Mouse (Mus musculus) heart, embryonic 13.5 days (tissue): ENCODE measurements around the gene Abhd6. TPM values are rescaled to one million over a fixed set of nuclear protein-coding genes. Genes with fewer than 3 reads are reported as not detected.

Source experiments
- ATAC-seq: fragments of 200-750 bp; cut with Nextera tagmentation; 2 replicates; pipeline ENCODE4 v1.8.0; 2017; ENCODE audit warnings: moderate TSS enrichment; ENCODE audit not compliant: insufficient number of reproducible peaks, low FRiP score, low TSS enrichment; ENCODE audit errors: extremely low read depth
- H3K27ac ChIP-seq: fragments of 300-500 bp; sonication (generic); replicated peaks from 2 replicates; pipeline ENCODE4 v1.5.1; 2015; ENCODE audit warnings: moderate library complexity, mild to moderate bottlenecking, inconsistent platforms
- H3K27me3 ChIP-seq: fragments of 300-500 bp; sonication (generic); replicated peaks from 2 replicates; pipeline ENCODE4 v1.6.1; 2015; ENCODE audit warnings: mild to moderate bottlenecking, inconsistent platforms
- H3K36me3 ChIP-seq: fragments of 300-500 bp; sonication (generic); 2 replicates; pipeline ENCODE4 v1.6.1; 2015; ENCODE audit warnings: mild to moderate bottlenecking, inconsistent platforms
- H3K4me1 ChIP-seq: fragments of 300-500 bp; sonication (generic); 2 replicates; pipeline ENCODE4 v1.6.1; 2015; ENCODE audit warnings: inconsistent platforms
- H3K4me2 ChIP-seq: fragments of 300-500 bp; sonication (generic); 2 replicates; pipeline ENCODE4 v1.6.1; 2015; ENCODE audit warnings: inconsistent platforms, mild to moderate bottlenecking, moderate library complexity
- H3K4me3 ChIP-seq: fragments of 300-500 bp; sonication (generic); 2 replicates; pipeline ENCODE4 v1.5.1; 2015; ENCODE audit warnings: moderate library complexity, mild to moderate bottlenecking, inconsistent platforms
- H3K9ac ChIP-seq: fragments of 300-500 bp; sonication (generic); 2 replicates; pipeline ENCODE4 v1.6.1; 2015; ENCODE audit warnings: inconsistent platforms, mild to moderate bottlenecking, moderate library complexity
- H3K9me3 ChIP-seq: fragments of 300-500 bp; sonication (generic); 2 replicates; pipeline ENCODE4 v1.6.1; 2016; ENCODE audit warnings: inconsistent platforms
- WGBS: fragments of 180-500 bp; shearing (Covaris S2); methylation state at CpG from one replicate; pipeline ENCODE4 v1.1.7; 2015; ENCODE audit warnings: mixed read lengths; 5-methylcytosine and 5-hydroxymethylcytosine counted together
- polyA plus RNA-seq: library from polyadenylated mRNA; unstranded; fragments of >200 nt; fragmentation: Nextera tagmentation; extraction: Ambion mirVana; gene quantifications from 2 replicates; pipeline ENCODE4 v1.2.1, GENCODE M21; 2015

Gene Abhd6
- polyA plus RNA-seq, 1 experiment from 2014 or later, result 10.4 TPM

GRCm38 (mm10) chr14:8032087-8032944 is 29.6 kb downstream of the Abhd6 start:
- Histone ChIP-seq H3K9ac (no peak overlapping the region), H3K4me2 (no peak overlapping the region), H3K4me3 (no peak overlapping the region), H3K27ac (no peak overlapping the region), H3K36me3 (no peaks in the 10 kb centered on the region), H3K4me1 (peaks cover 22% of the 10 kb centered on the region), H3K9me3 (no peaks in the 10 kb centered on the region), H3K27me3 (no peaks in the 10 kb centered on the region)
- no peak for ATAC-seq
- WGBS, result 64% methylated on average over 13 of the region's 13 CpGs

GRCm38 (mm10) chr14:8034561-8034960 is 31.9 kb downstream of the Abhd6 start:
- Histone ChIP-seq H3K9ac (no peak overlapping the region), H3K36me3 (no peaks in the 10 kb centered on the region), H3K4me1 (peaks cover 17% of the 10 kb centered on the region), H3K27me3 (no peaks in the 10 kb centered on the region), H3K27ac (no peak overlapping the region), H3K9me3 (no peaks in the 10 kb centered on the region), H3K4me3 (no peak overlapping the region), H3K4me2 (no peak overlapping the region)
- 70% methylated on average over 5 of the region's 5 CpGs for WGBS
- no peak for ATAC-seq

DNA sequence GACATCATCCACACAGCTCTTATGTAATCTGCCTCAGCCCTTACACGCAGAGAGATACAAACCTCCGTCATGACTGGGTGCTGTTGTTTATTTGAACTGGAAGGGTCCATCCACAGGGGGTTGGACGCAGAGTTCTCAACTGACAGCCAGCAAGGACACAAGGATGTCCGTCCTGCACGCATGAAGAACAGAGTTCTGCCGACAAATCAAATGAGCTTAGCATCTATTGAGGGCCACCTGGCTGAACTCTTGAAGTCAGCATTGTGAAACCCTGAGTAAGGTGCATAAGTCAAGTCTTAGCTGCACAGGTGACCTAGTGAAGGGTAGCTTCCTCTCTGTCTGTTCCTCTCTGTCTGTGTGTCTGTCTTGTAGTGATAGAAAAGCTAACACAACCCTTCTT is 33.2 kb downstream of the Abhd6 start:
- 83% methylated on average over 6 of the region's 6 CpGs for WGBS
- no peaks in the 10 kb centered on the region for H3K9me3 ChIP-seq
- H3K9ac ChIP-seq, result no peak overlapping the region
- H3K4me1 ChIP-seq, result peaks cover 6% of the 10 kb centered on the region
- no peaks in the 10 kb centered on the region for H3K27me3 ChIP-seq
- no peak for ATAC-seq
- no peak overlapping the region for H3K4me2 ChIP-seq
- H3K4me3 ChIP-seq, result no peak overlapping the region
- no peaks in the 10 kb centered on the region for H3K36me3 ChIP-seq
- H3K27ac ChIP-seq, result no peak overlapping the region

- Histone ChIP-seq H3K9me3 (no peaks in the 10 kb centered on the region), H3K27ac (no peak overlapping the region), H3K4me1 (peaks cover 5% of the 10 kb centered on the region; the same call in 1 of the 2 replicates), H3K27me3 (no peaks in the 10 kb centered on the region), H3K4me2 (no peak overlapping the region), H3K9ac (no peak overlapping the region), H3K36me3 (no peaks in the 10 kb centered on the region), H3K4me3 (no peak overlapping the region)
- WGBS, result 69% methylated on average over 5 of the region's 5 CpGs
- no peak for ATAC-seq
Observed at GRCm38 (mm10) chr14:8036406-8036805, 33.7 kb downstream of the Abhd6 start.

GRCm38 (mm10) chr14:8038150-8038549 is 35.4 kb downstream of the Abhd6 start:
- Histone ChIP-seq H3K4me2 (no peak overlapping the region), H3K36me3 (peaks cover 4% of the 10 kb centered on the region; the same call in 1 of the 2 replicates), H3K4me1 (no peaks in the 10 kb centered on the region), H3K9ac (no peak overlapping the region), H3K27ac (no peak overlapping the region), H3K9me3 (no peaks in the 10 kb centered on the region), H3K27me3 (no peaks in the 10 kb centered on the region), H3K4me3 (no peak overlapping the region)
- WGBS, result 69% methylated on average over 5 of the region's 5 CpGs
- ATAC-seq, result no peak

- no peak overlapping the region for H3K4me3 ChIP-seq
- H3K27me3 ChIP-seq, result no peaks in the 10 kb centered on the region
- no peaks in the 10 kb centered on the region for H3K4me1 ChIP-seq
- no peak overlapping the region for H3K9ac ChIP-seq
- peaks cover 8% of the 10 kb centered on the region; the same call in 1 of the 2 replicates for H3K36me3 ChIP-seq
- no peaks in the 10 kb centered on the region for H3K9me3 ChIP-seq
- H3K27ac ChIP-seq, result no peak overlapping the region
- 74% methylated on average over 7 of the region's 7 CpGs for WGBS
- H3K4me2 ChIP-seq, result no peak overlapping the region
- no peak for ATAC-seq
Observed at GRCm38 (mm10) chr14:8038791-8039448, 36.2 kb downstream of the Abhd6 start.

- Histone ChIP-seq H3K36me3 (peaks cover 8% of the 10 kb centered on the region; the same call in 1 of the 2 replicates), H3K9ac (no peak overlapping the region), H3K9me3 (no peaks in the 10 kb centered on the region), H3K27me3 (no peaks in the 10 kb centered on the region), H3K27ac (no peak overlapping the region), H3K4me1 (no peaks in the 10 kb centered on the region), H3K4me2 (no peak overlapping the region), H3K4me3 (no peak overlapping the region)
- 48% methylated on average over 3 of the region's 3 CpGs for WGBS
- ATAC-seq, result no peak
Observed at GRCm38 (mm10) chr14:8040179-8040578, 37.5 kb downstream of the Abhd6 start.

DNA sequence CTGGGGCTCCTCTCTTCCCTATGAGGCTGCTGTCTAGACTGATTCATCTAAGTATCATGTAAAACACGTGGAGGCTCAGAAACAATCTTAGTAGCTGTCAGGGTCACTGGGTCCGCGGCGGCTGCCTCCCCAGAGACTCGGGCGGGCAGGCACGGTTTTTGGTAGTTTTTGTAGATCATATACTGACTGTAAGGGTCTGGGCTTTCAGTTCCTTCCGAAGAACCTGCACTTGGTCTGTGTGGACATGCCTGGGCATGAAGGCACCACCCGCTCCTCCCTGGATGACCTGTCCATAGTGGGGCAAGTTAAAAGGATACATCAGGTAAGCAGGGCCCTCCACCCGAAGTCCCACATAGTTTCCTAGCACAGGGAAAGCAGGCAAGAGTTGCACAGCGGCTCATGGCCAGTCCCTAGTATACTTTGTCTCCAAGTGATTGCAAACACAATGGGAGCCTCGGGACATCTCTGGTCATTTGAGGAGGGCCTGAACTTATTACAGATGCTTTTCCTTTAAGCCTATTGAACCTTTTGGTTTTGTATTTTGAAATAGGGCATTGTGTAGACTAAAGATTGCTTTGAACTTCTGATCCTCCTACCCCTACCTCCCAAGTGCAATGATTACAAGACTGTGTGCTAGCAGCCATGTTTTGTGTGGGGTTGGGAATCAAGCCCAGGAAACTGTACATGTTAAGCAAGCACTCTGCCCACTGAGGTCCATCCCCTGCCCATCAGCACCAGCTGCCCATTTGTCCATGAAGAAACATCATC is 38.4 kb downstream of the Abhd6 start:
- Histone ChIP-seq H3K27me3 (no peaks in the 10 kb centered on the region), H3K9ac (no peak overlapping the region), H3K9me3 (no peaks in the 10 kb centered on the region), H3K4me3 (no peak overlapping the region), H3K36me3 (peaks cover 11% of the 10 kb centered on the region; the same call in 1 of the 2 replicates), H3K27ac (no peak overlapping the region), H3K4me1 (no peaks in the 10 kb centered on the region), H3K4me2 (no peak overlapping the region)
- WGBS, result 83% methylated on average over 12 of the region's 12 CpGs
- no peak for ATAC-seq

DNA sequence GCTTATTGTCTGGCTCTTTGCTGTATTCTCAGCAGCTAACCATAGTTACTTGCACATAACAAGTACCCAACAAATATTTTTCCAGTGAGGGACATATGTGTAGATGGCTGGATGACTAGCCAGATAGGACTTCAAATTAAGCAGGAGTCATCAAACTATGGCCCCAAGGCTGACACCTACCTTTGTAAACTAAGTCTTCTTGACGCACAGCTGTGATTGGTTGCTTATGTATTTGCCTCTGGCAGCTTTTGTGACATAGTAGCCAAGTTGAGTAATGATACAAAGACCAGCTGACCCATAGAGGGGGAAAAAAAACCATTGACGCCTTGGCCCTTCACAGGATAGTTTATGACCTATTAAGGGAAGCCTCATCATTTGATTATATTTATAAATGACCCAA is 39.4 kb downstream of the Abhd6 start:
- Histone ChIP-seq H3K4me3 (no peak overlapping the region), H3K4me2 (no peak overlapping the region)
- 74% methylated on average over 2 of the region's 2 CpGs for WGBS

DNA sequence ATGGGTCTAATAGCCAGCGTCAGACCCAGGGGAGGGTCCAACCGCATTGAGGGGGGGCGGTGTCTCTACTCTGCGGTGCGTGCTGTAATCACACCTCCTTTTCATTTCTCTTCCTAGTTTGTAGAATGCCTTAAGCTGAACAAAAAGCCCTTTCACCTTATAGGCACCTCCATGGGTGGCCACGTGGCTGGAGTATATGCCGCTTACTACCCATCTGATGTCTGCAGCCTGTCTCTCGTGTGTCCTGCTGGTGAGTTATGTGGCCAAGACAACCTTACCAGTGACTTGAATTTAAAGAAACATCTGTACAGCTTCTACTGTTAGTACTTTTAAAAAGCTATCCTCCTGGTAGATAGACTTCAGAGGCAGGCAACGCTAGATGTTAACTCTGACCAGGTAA is 39.9 kb downstream of the Abhd6 start:
- ATAC-seq, result no peak

More for the DNA sequence above, 39.4 kb downstream of the Abhd6 start:
- Histone ChIP-seq H3K27ac (no peak overlapping the region), H3K27me3 (no peaks in the 10 kb centered on the region), H3K9me3 (no peaks in the 10 kb centered on the region), H3K9ac (no peak overlapping the region), H3K4me1 (no peaks in the 10 kb centered on the region), H3K36me3 (peaks cover 17% of the 10 kb centered on the region)
- ATAC-seq, result no peak

GRCm38 (mm10) chr14:8044330-8044729 is 41.6 kb downstream of the Abhd6 start:
- no peak overlapping the region for H3K4me3 ChIP-seq
- ATAC-seq, result no peak
- H3K27ac ChIP-seq, result no peak overlapping the region
- no peaks in the 10 kb centered on the region for H3K9me3 ChIP-seq
- no peaks in the 10 kb centered on the region for H3K4me1 ChIP-seq
- 62% methylated on average over 8 of the region's 8 CpGs for WGBS
- H3K9ac ChIP-seq, result no peak overlapping the region
- H3K4me2 ChIP-seq, result no peak overlapping the region
- no peaks in the 10 kb centered on the region for H3K27me3 ChIP-seq
- H3K36me3 ChIP-seq, result peaks cover 25% of the 10 kb centered on the region

More for the DNA sequence above, 39.9 kb downstream of the Abhd6 start:
- no peak overlapping the region for H3K4me2 ChIP-seq
- peaks cover 18% of the 10 kb centered on the region for H3K36me3 ChIP-seq
- no peaks in the 10 kb centered on the region for H3K27me3 ChIP-seq
- no peak overlapping the region for H3K4me3 ChIP-seq
- 88% methylated on average over 9 of the region's 9 CpGs for WGBS
- H3K4me1 ChIP-seq, result no peaks in the 10 kb centered on the region
- H3K9ac ChIP-seq, result no peak overlapping the region
- no peaks in the 10 kb centered on the region for H3K9me3 ChIP-seq
- H3K27ac ChIP-seq, result no peak overlapping the region
